Mouse (Mus musculus) layer of hippocampus, adult 18-20 months (tissue): ENCODE results near the gene Vangl1. TPM values are rescaled to one million over a fixed set of nuclear protein-coding genes. Genes with fewer than 3 reads are reported as not detected.

Experiments
- total RNA-seq, 2 experiments: library from RNA; stranded (reverse); gene quantifications; 2 replicates each; pipeline ENCODE4 v1.2.3; 2021

Gene Vangl1
- total RNA-seq, 2 experiments from 2014 or later = 5.5 to 7.8 TPM

Other genes with a start within 250 kb of the Vangl1 start
- gene Nhlh2, start 194.6 kb downstream of the Vangl1 start, total RNA-seq = 1 to 10 TPM in 1 of 2 experiments, under 1 TPM in 1; 0.84 to 1.4 TPM
- gene Casq2, start 118.3 kb downstream of the Vangl1 start, total RNA-seq = 1 to 10 TPM in 1 of 2 experiments, under 1 TPM in 1; 0.59 to 1.2 TPM